Mouse (Mus musculus) kidney, postnatal 0 days (tissue): ENCODE data around the gene Tango6. TPM values are rescaled to one million over a fixed set of nuclear protein-coding genes. Genes with fewer than 3 reads are reported as not detected.

Experiments used
- ATAC-seq: fragments of 200-750 bp; cut with Nextera tagmentation; replicated peaks from 2 replicates; pipeline ENCODE4 v1.8.0; 2017; ENCODE audit warnings: low read depth, moderate number of reproducible peaks, moderate TSS enrichment, moderate library complexity; ENCODE audit not compliant: low FRiP score
- DNase-seq: peaks from one replicate; pipeline ENCODE4 v3.0.0-alpha.2; 2016; ENCODE audit warnings: low spot score
- H3K27ac ChIP-seq: fragments of 300-500 bp; sonication (generic); 2 replicates; pipeline ENCODE4 v1.5.1; 2014; ENCODE audit warnings: mild to moderate bottlenecking
- H3K27me3 ChIP-seq: fragments of 300-500 bp; sonication (generic); 2 replicates; pipeline ENCODE4 v1.6.1; 2014; ENCODE audit warnings: low read length, mixed read lengths; ENCODE audit not compliant: insufficient read depth
- H3K36me3 ChIP-seq: fragments of 300-500 bp; sonication (generic); 2 replicates; pipeline ENCODE4 v1.6.1; 2014; ENCODE audit warnings: low read length, mixed read lengths; ENCODE audit not compliant: insufficient read depth
- H3K4me1 ChIP-seq: fragments of 300-500 bp; sonication (generic); replicated peaks from 2 replicates; pipeline ENCODE4 v1.6.1; 2014; ENCODE audit warnings: antibody characterized with exemption, low read length, mixed read lengths; ENCODE audit not compliant: insufficient read depth
- H3K4me2 ChIP-seq: fragments of 300-500 bp; sonication (generic); 2 replicates; pipeline ENCODE4 v1.6.1; 2014; ENCODE audit warnings: mild to moderate bottlenecking, low read length, moderate library complexity, mixed read lengths
- H3K4me3 ChIP-seq: fragments of 300-500 bp; sonication (generic); replicated peaks from 2 replicates; pipeline ENCODE4 v1.5.1; 2014; ENCODE audit warnings: low read depth, low read length
- H3K9ac ChIP-seq: fragments of 300-500 bp; sonication (generic); 2 replicates; pipeline ENCODE4 v1.6.1; 2014; ENCODE audit warnings: low read depth, low read length
- H3K9me3 ChIP-seq: fragments of 300-500 bp; sonication (generic); replicated peaks from 2 replicates; pipeline ENCODE4 v1.6.1; 2016; ENCODE audit warnings: low read length, inconsistent platforms, mixed read lengths
- CTCF ChIP-seq: IDR thresholded peaks from 2 replicates; pipeline ENCODE4 v1.5.1; 2016; ENCODE audit warnings: antibody characterized with exemption, low read depth, mild to moderate bottlenecking, moderate library complexity
- WGBS: fragments of 180-500 bp; shearing (Covaris S2); extraction: QIAGEN DNeasy Blood & Tissue Kit; methylation state at CpG from one replicate; pipeline ENCODE4 v1.1.7; 2014; 5-methylcytosine and 5-hydroxymethylcytosine counted together
- polyA plus RNA-seq: library from polyadenylated mRNA; unstranded; fragments of >200 nt; fragmentation: Nextera tagmentation; extraction: Ambion mirVana; gene quantifications from 2 replicates; pipeline ENCODE4 v1.2.1, GENCODE M21; 2015

Tango6 gene
- polyA plus RNA-seq, 1 experiment from 2014 or later: 6.4 TPM

DNA sequence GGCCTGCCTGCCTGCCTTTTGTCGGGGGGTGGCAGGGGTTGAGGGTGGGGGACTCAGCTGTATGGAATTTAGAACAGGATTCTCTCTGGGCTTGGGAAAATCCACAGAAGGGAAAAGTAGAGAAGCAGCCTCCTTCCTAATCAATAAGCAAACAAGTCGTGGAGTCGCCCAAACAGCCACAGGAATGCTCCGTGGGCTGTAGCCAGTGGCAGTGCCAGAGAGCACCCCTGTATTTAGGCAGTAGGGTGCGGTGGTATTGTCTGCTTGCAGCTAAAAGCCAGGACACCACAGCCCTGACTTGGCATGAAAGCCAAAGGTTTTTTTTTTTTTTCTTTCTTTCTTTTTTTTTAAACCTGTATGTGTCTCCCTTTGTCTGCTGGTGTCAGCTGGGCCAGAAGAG lies 41.9 kb upstream of the Tango6 start:
- WGBS: 89% methylated on average over 5 of the region's 5 CpGs
- Histone ChIP-seq H3K9me3 (no peaks in the 10 kb centered on the region), H3K9ac (no peak overlapping the region), H3K4me1 (0 out of 2 replicates have a peak, but pooled peaks cover 2% of the 10 kb centered on the region), H3K4me3 (no peak overlapping the region), H3K4me2 (no peak overlapping the region), H3K27ac (no peak overlapping the region), H3K36me3 (no peaks in the 10 kb centered on the region), H3K27me3 (no peaks in the 10 kb centered on the region)
- no peak for TF ChIP-seq CTCF
- no peak for ATAC-seq
- no peak for DNase-seq

DNA sequence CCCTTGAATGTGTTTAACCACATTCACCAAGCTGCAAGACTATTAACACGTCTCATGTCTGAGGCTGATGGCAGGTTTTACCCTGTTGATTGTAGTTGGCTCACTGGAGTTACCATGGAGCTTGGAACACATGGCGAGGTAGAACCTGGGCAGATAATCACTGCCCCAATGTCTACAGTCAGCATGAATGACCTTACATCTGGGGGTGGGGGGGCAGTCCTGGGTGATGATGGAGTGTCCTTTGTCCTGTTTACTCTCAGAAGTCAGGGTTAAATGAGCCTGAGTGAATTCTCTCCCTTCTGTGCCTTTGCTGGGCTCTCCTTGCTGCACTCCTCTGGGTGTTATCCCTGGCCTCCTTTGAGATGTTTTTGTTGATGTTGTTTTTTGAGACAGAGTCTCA lies 40.7 kb upstream of the Tango6 start:
- ATAC-seq: no peak
- Histone ChIP-seq H3K9me3 (no peaks in the 10 kb centered on the region), H3K4me2 (no peak overlapping the region), H3K36me3 (no peaks in the 10 kb centered on the region), H3K9ac (no peak overlapping the region), H3K4me3 (no peak overlapping the region), H3K27me3 (no peaks in the 10 kb centered on the region), H3K4me1 (0 out of 2 replicates have a peak, but pooled peaks cover 2% of the 10 kb centered on the region), H3K27ac (no peak overlapping the region)
- TF ChIP-seq CTCF: no peak
- DNase-seq: no peak
- 75% methylated on average over 2 of the region's 2 CpGs for WGBS

DNA sequence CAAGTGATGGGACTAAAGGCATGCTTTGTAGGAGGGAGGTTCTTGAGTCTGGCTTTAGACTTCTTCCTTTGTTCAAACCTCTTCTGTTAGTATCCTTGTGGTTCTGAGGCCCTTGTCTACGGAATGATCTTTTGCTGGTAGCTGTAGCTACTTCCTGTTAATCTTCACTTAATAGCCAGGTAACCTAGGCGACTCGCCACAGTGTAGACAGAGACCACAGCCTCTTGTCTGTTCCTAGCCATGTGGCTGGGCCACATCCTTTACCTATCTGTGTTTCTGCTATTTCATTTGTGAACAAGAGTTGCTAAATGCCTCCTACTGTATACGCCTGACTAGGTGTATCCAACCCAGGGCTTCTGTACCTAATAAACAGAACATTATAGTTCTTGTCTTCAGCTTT lies 39.8 kb upstream of the Tango6 start:
- no peak overlapping the region for H3K27ac ChIP-seq
- no peak for DNase-seq
- no peak overlapping the region for H3K4me3 ChIP-seq
- no peaks in the 10 kb centered on the region for H3K36me3 ChIP-seq
- no peak overlapping the region for H3K9ac ChIP-seq
- 0 out of 2 replicates have a peak, but pooled peaks cover 2% of the 10 kb centered on the region for H3K4me1 ChIP-seq
- whole genome bisulfite sequencing: 77% methylated on average over 4 of the region's 4 CpGs
- H3K4me2 ChIP-seq: no peak overlapping the region
- TF ChIP-seq CTCF: no peak
- H3K27me3 ChIP-seq: no peaks in the 10 kb centered on the region
- H3K9me3 ChIP-seq: no peaks in the 10 kb centered on the region
- no peak for ATAC-seq

DNA sequence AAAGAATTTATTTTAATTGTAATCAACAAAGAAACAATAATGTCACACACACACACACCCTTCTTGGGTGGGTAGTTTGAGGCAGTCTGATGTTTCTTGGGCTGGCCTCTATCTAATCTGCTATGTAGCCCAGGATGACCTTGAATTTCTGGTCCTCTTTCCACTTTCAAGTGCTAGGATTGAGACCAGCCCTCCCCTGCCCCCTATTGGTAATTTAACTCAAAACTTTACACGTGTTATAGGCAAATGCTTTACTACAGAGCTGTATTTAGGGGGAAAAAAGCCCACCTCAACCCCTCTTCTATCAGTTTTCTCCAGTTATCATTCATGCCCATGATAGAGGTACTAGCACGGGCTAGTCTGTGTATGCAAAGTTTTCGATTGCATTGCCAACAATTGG lies 37.9 kb upstream of the Tango6 start:
- ATAC-seq (no peak), DNase-seq (no peak)
- no peak overlapping the region for H3K4me2 ChIP-seq
- no peaks in the 10 kb centered on the region for H3K36me3 ChIP-seq
- TF ChIP-seq CTCF: peak; percentile 57
- no peak overlapping the region for H3K27ac ChIP-seq
- 71% methylated on average over 3 of the region's 3 CpGs for WGBS
- H3K9me3 ChIP-seq: no peaks in the 10 kb centered on the region
- H3K4me1 ChIP-seq: 0 out of 2 replicates have a peak, but pooled peaks cover 2% of the 10 kb centered on the region
- no peak overlapping the region for H3K9ac ChIP-seq
- H3K27me3 ChIP-seq: no peaks in the 10 kb centered on the region
- H3K4me3 ChIP-seq: no peak overlapping the region

DNA sequence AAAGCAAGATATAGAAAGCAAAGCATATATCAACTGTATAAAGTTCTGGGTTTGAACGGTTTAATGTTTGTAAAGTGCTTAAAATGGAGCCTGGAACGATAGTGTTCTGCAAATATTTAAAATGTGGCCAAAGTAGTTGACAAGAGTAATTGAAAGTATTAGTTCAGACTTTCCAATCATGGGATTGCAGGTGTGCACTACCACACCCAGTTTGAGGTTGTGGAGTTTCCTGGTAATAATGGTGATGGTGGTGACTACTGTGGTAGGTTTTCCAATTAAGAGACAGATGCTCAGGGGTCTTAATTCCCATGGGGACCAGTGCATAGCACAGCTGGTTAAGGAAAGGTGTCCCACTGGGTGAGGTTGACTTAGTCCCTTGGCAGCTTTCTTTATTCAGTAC lies 36.7 kb upstream of the Tango6 start:
- DNase-seq (no peak), ATAC-seq (no peak)
- Histone ChIP-seq H3K4me3 (no peak overlapping the region), H3K36me3 (no peaks in the 10 kb centered on the region), H3K9ac (no peak overlapping the region), H3K27me3 (no peaks in the 10 kb centered on the region), H3K27ac (no peak overlapping the region), H3K9me3 (no peaks in the 10 kb centered on the region), H3K4me2 (no peak overlapping the region), H3K4me1 (no peaks in the 10 kb centered on the region)
- 92% methylated on average over 2 of the region's 2 CpGs for WGBS
- TF ChIP-seq CTCF: no peak

DNA sequence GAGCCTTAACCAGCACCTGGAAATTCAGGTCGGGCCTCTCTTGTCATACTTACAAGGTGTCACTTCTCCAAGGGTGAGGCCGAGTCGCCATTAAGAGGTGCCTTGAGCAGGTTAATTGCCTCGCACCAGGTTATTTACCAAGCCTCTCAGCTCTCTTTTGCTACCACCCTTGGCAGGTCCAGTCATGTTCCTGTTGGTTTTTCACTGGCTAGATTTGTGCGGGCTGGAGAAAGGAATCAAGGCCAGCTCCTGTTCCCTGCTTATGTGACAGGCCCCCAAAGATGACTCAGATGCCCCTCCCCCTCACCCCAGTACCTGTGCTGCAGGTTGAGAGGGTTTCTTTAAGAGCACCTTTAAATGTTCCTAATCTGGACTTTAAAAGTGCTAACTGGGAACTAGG lies 36.1 kb upstream of the Tango6 start:
- no peak for DNase-seq
- Histone ChIP-seq H3K9ac (no peak overlapping the region), H3K4me2 (no peak overlapping the region), H3K4me1 (no peaks in the 10 kb centered on the region), H3K27ac (no peak overlapping the region), H3K4me3 (no peak overlapping the region), H3K9me3 (no peaks in the 10 kb centered on the region), H3K36me3 (no peaks in the 10 kb centered on the region), H3K27me3 (no peaks in the 10 kb centered on the region)
- 67% methylated on average over 5 of the region's 5 CpGs for WGBS
- TF ChIP-seq CTCF: no peak
- ATAC-seq: no peak

DNA sequence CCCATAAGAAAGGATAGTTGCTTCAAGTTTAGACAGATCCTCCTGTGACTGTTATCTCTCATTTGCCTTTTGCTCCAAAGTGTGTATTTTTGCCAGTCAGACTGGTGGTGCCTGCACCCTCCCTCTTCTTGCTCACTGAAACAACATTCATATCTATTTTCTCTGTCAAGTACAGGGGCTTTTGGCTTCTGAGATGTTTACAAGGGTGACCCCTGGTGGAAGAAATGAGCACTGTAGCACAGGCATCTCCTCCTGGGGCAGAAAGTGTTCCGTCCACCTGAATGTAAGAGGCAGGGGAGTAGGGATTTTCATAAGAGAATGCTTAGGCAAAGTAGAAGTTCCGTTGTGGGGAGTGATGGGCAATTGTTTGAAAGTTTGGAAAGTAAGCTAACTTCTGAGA lies 35.5 kb upstream of the Tango6 start:
- Histone ChIP-seq H3K9me3 (no peaks in the 10 kb centered on the region), H3K27me3 (no peaks in the 10 kb centered on the region), H3K4me1 (no peaks in the 10 kb centered on the region), H3K27ac (no peak overlapping the region), H3K9ac (no peak overlapping the region), H3K4me2 (no peak overlapping the region), H3K4me3 (no peak overlapping the region), H3K36me3 (no peaks in the 10 kb centered on the region)
- peak; percentile 95 for TF ChIP-seq CTCF
- DNase-seq: peak; percentile 86
- peak; percentile 51; the same call in 1 of the 2 replicates for ATAC-seq
- 47% methylated on average over 2 of the region's 2 CpGs for WGBS
